Mouse (Mus musculus) olfactory bulb, adult 2 months (tissue): ENCODE measurements around the gene Ctnnd2.

ENCODE experiments used
- CTCF ChIP-seq: fragments of 200-500 bp; IDR thresholded peaks from 2 replicates; pipeline ENCODE4 v1.5.1; 2012; ENCODE audit warnings: low read depth, mild to moderate bottlenecking, low read length, moderate library complexity; ENCODE audit not compliant: insufficient read depth
- POLR2A ChIP-seq: fragments of 200-500 bp; IDR thresholded peaks from 2 replicates; pipeline ENCODE4 v1.6.1; 2012; ENCODE audit warnings: mild to moderate bottlenecking, low read depth, low read length, moderate library complexity; ENCODE audit not compliant: insufficient read depth

- TF ChIP-seq POLR2A (no peak), CTCF (no peak)
These were observed 468.3 kb downstream of the Ctnnd2 start for GRCm38 (mm10) chr15:30640651-30641050.
